Mouse (Mus musculus): ENCODE measurements at regions not wholly inside any gene's neighbourhood (a gene's known extent, or its start where the extent isn't known, plus 50 kb on each side); places are given as distances from the start of the nearest gene placed in this dataset.

DNA sequence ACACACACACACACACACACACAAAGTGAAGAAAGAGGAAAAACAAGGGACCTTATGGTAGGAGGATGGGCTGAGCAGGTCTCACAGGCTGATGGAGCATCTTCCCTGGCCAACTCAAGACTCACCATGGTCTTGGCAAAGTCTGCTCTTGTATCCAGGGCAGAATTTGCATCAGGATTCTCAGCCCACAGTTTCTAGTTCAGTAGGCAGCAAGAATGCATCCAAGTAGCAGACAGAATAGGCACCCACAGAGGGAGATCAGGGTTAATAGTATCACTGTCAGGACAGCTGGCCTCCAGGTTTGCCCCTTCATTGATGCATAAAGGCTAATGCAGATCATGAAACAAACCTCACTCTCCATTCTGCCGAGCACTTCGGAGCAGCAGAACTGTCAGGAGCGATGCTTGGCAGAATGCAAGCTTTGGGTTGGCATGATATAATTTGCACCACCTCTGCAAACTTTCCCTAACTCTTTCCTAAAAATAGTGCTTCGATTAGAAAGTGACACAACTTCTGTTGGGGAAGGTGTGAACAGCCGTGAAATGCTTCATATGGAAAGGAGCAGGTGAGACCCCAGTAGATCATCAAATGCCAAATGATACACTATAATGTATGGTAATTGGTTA lies 404.0 kb downstream of the Insc start:
- 95% methylated on average over 5 of the region's 5 CpGs for WGBS

DNA sequence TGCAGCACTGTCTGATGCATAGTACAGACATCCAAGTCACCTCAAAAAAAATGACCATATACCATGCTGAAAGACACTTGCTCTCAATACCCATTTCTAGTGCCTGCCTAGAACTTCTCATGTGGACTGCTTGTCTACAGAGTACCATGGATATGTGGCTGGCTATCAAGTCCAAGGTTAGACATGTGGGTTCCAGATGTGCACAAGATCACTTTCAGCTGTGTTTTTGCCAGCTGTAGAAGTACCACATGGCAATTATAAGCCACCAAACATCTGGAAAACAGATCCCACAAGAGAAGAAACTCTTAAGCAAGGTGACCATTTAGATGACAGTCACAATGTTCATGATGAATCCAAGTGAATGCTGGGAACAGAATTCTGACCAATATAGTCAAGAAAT lies 409.8 kb downstream of the Insc start:
- Histone ChIP-seq H3K27ac (ENCODE audit: control insufficient read depth, insufficient read depth, low read length) (no peak overlapping the region), H3K27me3 (ENCODE audit: control insufficient read depth, insufficient read depth, low read length) (no peaks in the 10 kb centered on the region), H3K4me1 (replicated peaks; ENCODE audit: control insufficient read depth, insufficient read depth, low read length) (no peaks in the 10 kb centered on the region), H3K36me3 (ENCODE audit: control insufficient read depth, insufficient read depth, low read length) (no peaks in the 10 kb centered on the region), H3K4me3 (ENCODE audit: control insufficient read depth, insufficient read depth, low read length) (no peak overlapping the region)
- no peak for TF ChIP-seq CTCF (IDR thresholded peaks at IDR 0.05; ENCODE audit: borderline replicate concordance, control insufficient read depth, extremely low read depth, insufficient read depth, low read length, poor library complexity)
- no peak for TF ChIP-seq POLR2A (IDR thresholded peaks at IDR 0.05; ENCODE audit: control insufficient read depth, extremely low read depth, insufficient read depth, low read length, poor library complexity)
- DNase-seq = no peak

More for the DNA sequence above, 404.0 kb downstream of the Insc start:
- no peaks in the 10 kb centered on the region for H3K27me3 ChIP-seq (ENCODE audit: control insufficient read depth, insufficient read depth, low read length)
- no peak for TF ChIP-seq CTCF (IDR thresholded peaks at IDR 0.05; ENCODE audit: borderline replicate concordance, control insufficient read depth, extremely low read depth, insufficient read depth, low read length, poor library complexity)
- no peak for TF ChIP-seq POLR2A (IDR thresholded peaks at IDR 0.05; ENCODE audit: control insufficient read depth, extremely low read depth, insufficient read depth, low read length, poor library complexity)
- no peaks in the 10 kb centered on the region for H3K4me1 ChIP-seq (replicated peaks; ENCODE audit: control insufficient read depth, insufficient read depth, low read length)
- no peak overlapping the region for H3K4me3 ChIP-seq (ENCODE audit: control insufficient read depth, insufficient read depth, low read length)
- no peak overlapping the region for H3K27ac ChIP-seq (ENCODE audit: control insufficient read depth, insufficient read depth, low read length)
- no peak for DNase-seq
- no peaks in the 10 kb centered on the region for H3K36me3 ChIP-seq (ENCODE audit: control insufficient read depth, insufficient read depth, low read length)

GRCm38 (mm10) chr7:115153764-115154509 lies 410.4 kb downstream of the Insc start:
- Histone ChIP-seq H3K4me3 (ENCODE audit: control insufficient read depth, insufficient read depth, low read length) (no peak overlapping the region), H3K4me1 (replicated peaks; ENCODE audit: control insufficient read depth, insufficient read depth, low read length) (no peaks in the 10 kb centered on the region), H3K36me3 (ENCODE audit: control insufficient read depth, insufficient read depth, low read length) (no peaks in the 10 kb centered on the region), H3K27me3 (ENCODE audit: control insufficient read depth, insufficient read depth, low read length) (no peaks in the 10 kb centered on the region), H3K27ac (ENCODE audit: control insufficient read depth, insufficient read depth, low read length) (no peak overlapping the region)
- WGBS = 94% methylated on average over 4 of the region's 4 CpGs
- no peak for TF ChIP-seq POLR2A (IDR thresholded peaks at IDR 0.05; ENCODE audit: control insufficient read depth, extremely low read depth, insufficient read depth, low read length, poor library complexity)
- TF ChIP-seq CTCF (IDR thresholded peaks at IDR 0.05; ENCODE audit: borderline replicate concordance, control insufficient read depth, extremely low read depth, insufficient read depth, low read length, poor library complexity) = no peak
- DNase-seq = no peak

GRCm38 (mm10) chr7:115170023-115170422 lies 426.5 kb downstream of the Insc start:
- WGBS = 54% methylated on average over 6 of the region's 6 CpGs
- H3K27ac ChIP-seq (ENCODE audit: control insufficient read depth, insufficient read depth, low read length) = no peak overlapping the region
- no peaks in the 10 kb centered on the region for H3K27me3 ChIP-seq (ENCODE audit: control insufficient read depth, insufficient read depth, low read length)
- H3K36me3 ChIP-seq (ENCODE audit: control insufficient read depth, insufficient read depth, low read length) = no peaks in the 10 kb centered on the region
- H3K4me1 ChIP-seq (replicated peaks; ENCODE audit: control insufficient read depth, insufficient read depth, low read length) = no peaks in the 10 kb centered on the region
- TF ChIP-seq CTCF (IDR thresholded peaks at IDR 0.05; ENCODE audit: borderline replicate concordance, control insufficient read depth, extremely low read depth, insufficient read depth, low read length, poor library complexity) (no peak), POLR2A (IDR thresholded peaks at IDR 0.05; ENCODE audit: control insufficient read depth, extremely low read depth, insufficient read depth, low read length, poor library complexity) (no peak)
- no peak overlapping the region for H3K4me3 ChIP-seq (ENCODE audit: control insufficient read depth, insufficient read depth, low read length)
- DNase-seq = no peak

DNA sequence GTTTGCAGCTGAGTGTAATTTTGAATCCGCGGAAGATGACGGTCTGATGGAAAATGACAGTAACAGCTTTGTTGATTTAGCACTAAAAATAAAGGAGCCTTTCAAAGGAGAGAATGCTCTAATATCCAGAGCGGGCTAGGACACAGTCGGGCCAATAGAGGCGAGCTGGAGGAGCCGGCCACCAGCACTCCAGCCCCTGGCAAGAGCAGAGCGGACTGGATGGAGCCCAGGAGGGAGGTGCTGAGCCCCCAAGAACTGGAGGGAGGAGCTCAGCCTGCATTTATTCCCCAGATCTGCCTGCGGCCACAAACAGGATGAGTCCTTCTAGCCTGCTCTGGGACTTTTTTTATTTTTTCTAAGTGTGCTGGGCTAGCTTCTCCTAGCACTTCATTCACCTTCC lies 426.9 kb downstream of the Insc start:
- no peak overlapping the region for H3K27ac ChIP-seq (ENCODE audit: control insufficient read depth, insufficient read depth, low read length)
- H3K4me3 ChIP-seq (ENCODE audit: control insufficient read depth, insufficient read depth, low read length) = no peak overlapping the region
- no peak for TF ChIP-seq POLR2A (IDR thresholded peaks at IDR 0.05; ENCODE audit: control insufficient read depth, extremely low read depth, insufficient read depth, low read length, poor library complexity)
- TF ChIP-seq CTCF (IDR thresholded peaks at IDR 0.05; ENCODE audit: borderline replicate concordance, control insufficient read depth, extremely low read depth, insufficient read depth, low read length, poor library complexity) = no peak
- no peaks in the 10 kb centered on the region for H3K4me1 ChIP-seq (replicated peaks; ENCODE audit: control insufficient read depth, insufficient read depth, low read length)
- 86% methylated on average over 9 of the region's 9 CpGs for WGBS
- DNase-seq = no peak
- no peaks in the 10 kb centered on the region for H3K27me3 ChIP-seq (ENCODE audit: control insufficient read depth, insufficient read depth, low read length)
- H3K36me3 ChIP-seq (ENCODE audit: control insufficient read depth, insufficient read depth, low read length) = no peaks in the 10 kb centered on the region

- H3K36me3 ChIP-seq (ENCODE audit: control insufficient read depth, insufficient read depth, low read length) = no peaks in the 10 kb centered on the region
- H3K4me3 ChIP-seq (ENCODE audit: control insufficient read depth, insufficient read depth, low read length) = no peak overlapping the region
- no peaks in the 10 kb centered on the region for H3K4me1 ChIP-seq (replicated peaks; ENCODE audit: control insufficient read depth, insufficient read depth, low read length)
- 89% methylated on average over 5 of the region's 5 CpGs for WGBS
- DNase-seq = no peak
- no peak overlapping the region for H3K27ac ChIP-seq (ENCODE audit: control insufficient read depth, insufficient read depth, low read length)
- TF ChIP-seq POLR2A (IDR thresholded peaks at IDR 0.05; ENCODE audit: control insufficient read depth, extremely low read depth, insufficient read depth, low read length, poor library complexity) (no peak), CTCF (IDR thresholded peaks at IDR 0.05; ENCODE audit: borderline replicate concordance, control insufficient read depth, extremely low read depth, insufficient read depth, low read length, poor library complexity) (no peak)
- no peaks in the 10 kb centered on the region for H3K27me3 ChIP-seq (ENCODE audit: control insufficient read depth, insufficient read depth, low read length)
These were observed 449.0 kb downstream of the Insc start for GRCm38 (mm10) chr7:115192482-115192881.
